ENCODE assay signal across 8 mouse cellular contexts in the genomic region with DNA sequence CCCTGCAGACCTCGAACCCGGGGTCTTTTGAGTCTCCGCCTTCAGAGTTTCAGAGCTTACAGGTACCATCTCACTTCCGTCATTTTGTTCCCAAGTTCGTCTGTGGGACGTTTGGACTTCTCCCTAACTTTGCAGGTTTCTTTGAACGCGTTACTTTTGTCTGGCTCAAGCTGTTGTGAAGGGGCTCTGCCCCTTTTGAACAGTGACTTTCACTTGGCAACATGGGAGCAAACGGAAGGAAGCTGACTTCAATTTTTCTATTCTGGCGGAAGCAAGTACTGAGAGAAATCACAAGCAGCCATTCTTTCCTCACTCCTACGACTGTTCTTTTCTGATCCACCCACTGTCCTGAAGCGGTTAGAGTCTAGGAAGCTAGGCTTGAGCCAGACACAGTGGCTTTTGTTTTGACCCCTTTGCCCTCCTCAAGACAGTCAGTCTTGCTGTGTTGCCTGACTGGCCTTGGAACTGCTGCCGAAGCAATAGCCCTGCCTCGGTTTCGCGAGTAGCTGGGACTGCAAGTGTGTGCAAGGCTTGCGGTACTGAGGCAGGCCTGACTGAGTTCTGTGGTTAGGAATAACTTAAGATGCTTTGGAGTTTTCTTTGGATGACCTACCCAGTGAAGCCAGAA. TPM values are rescaled to one million over a fixed set of nuclear protein-coding genes. Genes with fewer than 3 reads are reported as not detected.
DNase-seq lines count a peak whose midpoint lies in the region; ATAC-seq and TF ChIP-seq lines count a peak whose summit lies in the region.

No protein-coding gene starts in this region.

- peak overlapping the region; percentile 85 for H3K4me2 ChIP-seq in embryonic facial prominence, embryonic 14.5 days (ENCODE audit: low read depth, low read length)
- H3K4me2 ChIP-seq in hindbrain, embryonic 15.5 days, result peak overlapping the region; percentile 81
- H3K4me2 ChIP-seq in liver, postnatal 0 days (ENCODE audit: low read depth, low read length), result peak overlapping the region; percentile 92
- H3K4me2 ChIP-seq in stomach, postnatal 0 days (replicated peaks; ENCODE audit: low read depth), result peak overlapping the region; percentile 78

- H3K27ac ChIP-seq in embryonic facial prominence, embryonic 14.5 days (replicated peaks; ENCODE audit: low read depth, low read length), result peak overlapping the region; percentile 96
- H3K27ac ChIP-seq in hindbrain, embryonic 15.5 days (replicated peaks), result 0 out of 2 replicates have a peak overlapping the region, but pooled peaks have one; percentile 7
- H3K27ac ChIP-seq in liver, postnatal 0 days (ENCODE audit: low read depth), result peak overlapping the region; percentile 94
- peak overlapping the region; percentile 96 for H3K27ac ChIP-seq in stomach, postnatal 0 days (replicated peaks)

- peak; percentile 10 for DNase-seq in embryonic facial prominence, embryonic 14.5 days (ENCODE audit: low spot score)
- DNase-seq in liver, postnatal 0 days, result no peak
- peak; percentile 25 for DNase-seq in stomach, postnatal 0 days (ENCODE audit: low spot score)
- DNase-seq in layer of hippocampus, adult 9-10 months (ENCODE audit: low spot score), result no peak
- DNase-seq in c-Kit-positive CD71-positive TER-119-positive erythroid progenitor cells, embryonic 14.5 days (ENCODE audit: low spot score), result no peak

- TF ChIP-seq CTCF in liver, postnatal 0 days (IDR thresholded peaks at IDR 0.05; ENCODE audit: low read depth), result no peak
- TF ChIP-seq CTCF in stomach, postnatal 0 days (IDR thresholded peaks at IDR 0.05; ENCODE audit: low read depth), result no peak

- no peaks in the 10 kb centered on the region for H3K9me3 ChIP-seq in megakaryocyte, embryonic 14.5 days
- no peaks in the 10 kb centered on the region for H3K9me3 ChIP-seq in embryonic facial prominence, embryonic 14.5 days (ENCODE audit: control insufficient read depth, low read length)
- H3K9me3 ChIP-seq in hindbrain, embryonic 15.5 days, result no peaks in the 10 kb centered on the region
- no peaks in the 10 kb centered on the region for H3K9me3 ChIP-seq in liver, postnatal 0 days (ENCODE audit: low read length)
- no peaks in the 10 kb centered on the region for H3K9me3 ChIP-seq in stomach, postnatal 0 days (ENCODE audit: control insufficient read depth, low read length)

- no peak for TF ChIP-seq EP300 in liver, postnatal 0 days (IDR thresholded peaks at IDR 0.05; ENCODE audit: low read depth)
- TF ChIP-seq EP300 in stomach, postnatal 0 days (optimal IDR thresholded peaks at IDR 0.05), result no peak

- no peak for ATAC-seq in megakaryocyte, adult 5-6 weeks (ENCODE audit: poor library complexity, severe bottlenecking)
- no peak for ATAC-seq in embryonic facial prominence, embryonic 14.5 days (ENCODE audit: low read depth)
- ATAC-seq in hindbrain, embryonic 15.5 days (ENCODE audit: low FRiP score, low read depth), result no peak
- ATAC-seq in liver, postnatal 0 days, result no peak
- ATAC-seq in stomach, postnatal 0 days (ENCODE audit: low FRiP score, low TSS enrichment), result no peak

- no peaks in the 10 kb centered on the region for H3K27me3 ChIP-seq in megakaryocyte, embryonic 14.5 days (replicated peaks)
- no peaks in the 10 kb centered on the region for H3K27me3 ChIP-seq in embryonic facial prominence, embryonic 14.5 days (replicated peaks; ENCODE audit: control insufficient read depth, insufficient read depth, low read length)
- no peaks in the 10 kb centered on the region for H3K27me3 ChIP-seq in hindbrain, embryonic 15.5 days
- H3K27me3 ChIP-seq in liver, postnatal 0 days (ENCODE audit: insufficient read depth, low read length), result no peaks in the 10 kb centered on the region
- no peaks in the 10 kb centered on the region for H3K27me3 ChIP-seq in stomach, postnatal 0 days (ENCODE audit: control insufficient read depth, insufficient read depth, low read length)

- H3K36me3 ChIP-seq in megakaryocyte, embryonic 14.5 days (replicated peaks; ENCODE audit: low read length), result peaks cover 44% of the 10 kb centered on the region
- H3K36me3 ChIP-seq in embryonic facial prominence, embryonic 14.5 days (ENCODE audit: control insufficient read depth, insufficient read depth, low read length), result peaks cover 35% of the 10 kb centered on the region
- peaks cover 11% of the 10 kb centered on the region for H3K36me3 ChIP-seq in hindbrain, embryonic 15.5 days
- H3K36me3 ChIP-seq in liver, postnatal 0 days (replicated peaks; ENCODE audit: insufficient read depth, low read length), result peaks cover 23% of the 10 kb centered on the region
- H3K36me3 ChIP-seq in stomach, postnatal 0 days (ENCODE audit: control insufficient read depth, insufficient read depth, low read length), result peaks cover 6% of the 10 kb centered on the region

- peak overlapping the region; percentile 95 for H3K9ac ChIP-seq in embryonic facial prominence, embryonic 14.5 days (ENCODE audit: low read depth, low read length)
- peak overlapping the region; percentile 92 for H3K9ac ChIP-seq in hindbrain, embryonic 15.5 days
- H3K9ac ChIP-seq in liver, postnatal 0 days (replicated peaks), result peak overlapping the region; percentile 85
- H3K9ac ChIP-seq in stomach, postnatal 0 days (ENCODE audit: low read length), result peak overlapping the region; percentile 94

- peaks cover 56% of the 10 kb centered on the region for H3K4me1 ChIP-seq in megakaryocyte, embryonic 14.5 days
- H3K4me1 ChIP-seq in embryonic facial prominence, embryonic 14.5 days (ENCODE audit: control insufficient read depth, insufficient read depth, low read length), result peaks cover 19% of the 10 kb centered on the region
- H3K4me1 ChIP-seq in hindbrain, embryonic 15.5 days (replicated peaks), result peaks cover 28% of the 10 kb centered on the region
- H3K4me1 ChIP-seq in liver, postnatal 0 days (ENCODE audit: insufficient read depth), result peaks cover 19% of the 10 kb centered on the region
- H3K4me1 ChIP-seq in stomach, postnatal 0 days (replicated peaks; ENCODE audit: control insufficient read depth, insufficient read depth), result no peaks in the 10 kb centered on the region; the same call in none of the 2 replicates

- WGBS in embryonic facial prominence, embryonic 14.5 days, result 19% methylated on average over 17 of the region's 17 CpGs
- 26% methylated on average over 17 of the region's 17 CpGs for WGBS in hindbrain, embryonic 15.5 days
- 15% methylated on average over 17 of the region's 17 CpGs for WGBS in liver, postnatal 0 days (ENCODE audit: insufficient replicate concordance)
- 17% methylated on average over 17 of the region's 17 CpGs for WGBS in stomach, postnatal 0 days

- peak overlapping the region; percentile 91 for H3K4me3 ChIP-seq in megakaryocyte, embryonic 14.5 days (replicated peaks)
- H3K4me3 ChIP-seq in embryonic facial prominence, embryonic 14.5 days (ENCODE audit: low read depth, low read length), result peak overlapping the region; percentile 97
- peak overlapping the region; percentile 82 for H3K4me3 ChIP-seq in hindbrain, embryonic 15.5 days
- H3K4me3 ChIP-seq in liver, postnatal 0 days (ENCODE audit: low read depth, low read length), result peak overlapping the region; percentile 77
- peak overlapping the region; percentile 88 for H3K4me3 ChIP-seq in stomach, postnatal 0 days (ENCODE audit: low read depth, low read length)

RNA-seq across cellular contexts. Expression of gene Tm9sf1, which starts 0.8 kb away (rescaled TPM):
- 5.8 and 9.0 TPM in 2 replicates for polyA plus RNA-seq in megakaryocyte, embryonic 14.5 days (2012; ENCODE audit: insufficient read depth, low replicate concordance)
- 35.3 and 41.1 TPM in 2 replicates for total RNA-seq in megakaryocyte, adult 5-6 weeks (2015)
- total RNA-seq in megakaryocyte, adult 5-6 weeks (2017), result 50.8 and 53.5 TPM in 2 replicates
- polyA plus RNA-seq in embryonic facial prominence, embryonic 14.5 days (2014; fragmentation: Nextera tagmentation; extraction: Ambion mirVana), result 106 and 108 TPM in 2 replicates
- 63.4 and 64.6 TPM in 2 replicates for polyA plus RNA-seq in hindbrain, embryonic 15.5 days (2015; fragmentation: Nextera tagmentation; extraction: Ambion mirVana)
- 39.3 and 42.8 TPM in 2 replicates for polyA plus RNA-seq in liver, postnatal 0 days (2015; fragmentation: Nextera tagmentation; extraction: Ambion mirVana)
- polyA plus RNA-seq in stomach, postnatal 0 days (2015; fragmentation: Nextera tagmentation; extraction: Ambion mirVana), result 71.7 and 75.6 TPM in 2 replicates

RNA-seq across cellular contexts. Expression of gene Tssk4, which starts 5.6 kb away (rescaled TPM):
- polyA plus RNA-seq in megakaryocyte, embryonic 14.5 days (2012; ENCODE audit: insufficient read depth, low replicate concordance), result 0.23 TPM in 1 of 2 replicates, not detected in the other
- 1.0 and 1.4 TPM in 2 replicates for total RNA-seq in megakaryocyte, adult 5-6 weeks (2015)
- total RNA-seq in megakaryocyte, adult 5-6 weeks (2017), result 0.26 and 0.89 TPM in 2 replicates
- 0.97 and 1.0 TPM in 2 replicates for polyA plus RNA-seq in embryonic facial prominence, embryonic 14.5 days (2014; fragmentation: Nextera tagmentation; extraction: Ambion mirVana)
- polyA plus RNA-seq in hindbrain, embryonic 15.5 days (2015; fragmentation: Nextera tagmentation; extraction: Ambion mirVana), result 0.30 and 0.40 TPM in 2 replicates
- 0.06 and 0.21 TPM in 2 replicates for polyA plus RNA-seq in liver, postnatal 0 days (2015; fragmentation: Nextera tagmentation; extraction: Ambion mirVana)
- 0.46 and 0.57 TPM in 2 replicates for polyA plus RNA-seq in stomach, postnatal 0 days (2015; fragmentation: Nextera tagmentation; extraction: Ambion mirVana)

RNA-seq across cellular contexts. Expression of gene Gm49378, which starts 6.7 kb away (rescaled TPM):
- 0.64 and 4.9 TPM in 2 replicates for polyA plus RNA-seq in megakaryocyte, embryonic 14.5 days (2012; ENCODE audit: insufficient read depth, low replicate concordance)
- 1.3 and 4.3 TPM in 2 replicates for total RNA-seq in megakaryocyte, adult 5-6 weeks (2015)
- total RNA-seq in megakaryocyte, adult 5-6 weeks (2017), result 0.84 and 1.7 TPM in 2 replicates
- 0.79 and 2.8 TPM in 2 replicates for polyA plus RNA-seq in embryonic facial prominence, embryonic 14.5 days (2014; fragmentation: Nextera tagmentation; extraction: Ambion mirVana)
- polyA plus RNA-seq in hindbrain, embryonic 15.5 days (2015; fragmentation: Nextera tagmentation; extraction: Ambion mirVana), result 0.93 and 2.3 TPM in 2 replicates
- 0.99 and 1.6 TPM in 2 replicates for polyA plus RNA-seq in liver, postnatal 0 days (2015; fragmentation: Nextera tagmentation; extraction: Ambion mirVana)
- 1.2 and 1.3 TPM in 2 replicates for polyA plus RNA-seq in stomach, postnatal 0 days (2015; fragmentation: Nextera tagmentation; extraction: Ambion mirVana)

RNA-seq across cellular contexts. Expression of gene Ipo4, which starts 8.6 kb away (rescaled TPM):
- 12.4 and 38.3 TPM in 2 replicates for polyA plus RNA-seq in megakaryocyte, embryonic 14.5 days (2012; ENCODE audit: insufficient read depth, low replicate concordance)
- 8.8 and 11.4 TPM in 2 replicates for total RNA-seq in megakaryocyte, adult 5-6 weeks (2015)
- 2.1 and 5.1 TPM in 2 replicates for total RNA-seq in megakaryocyte, adult 5-6 weeks (2017)
- 127 and 134 TPM in 2 replicates for polyA plus RNA-seq in embryonic facial prominence, embryonic 14.5 days (2014; fragmentation: Nextera tagmentation; extraction: Ambion mirVana)
- 119 and 126 TPM in 2 replicates for polyA plus RNA-seq in hindbrain, embryonic 15.5 days (2015; fragmentation: Nextera tagmentation; extraction: Ambion mirVana)
- 14.7 and 16.6 TPM in 2 replicates for polyA plus RNA-seq in liver, postnatal 0 days (2015; fragmentation: Nextera tagmentation; extraction: Ambion mirVana)
- 28.8 and 38.3 TPM in 2 replicates for polyA plus RNA-seq in stomach, postnatal 0 days (2015; fragmentation: Nextera tagmentation; extraction: Ambion mirVana)

RNA-seq across cellular contexts. Expression of gene Mdp1, which starts 15.9 kb away (rescaled TPM):
- polyA plus RNA-seq in megakaryocyte, embryonic 14.5 days (2012; ENCODE audit: insufficient read depth, low replicate concordance), result 3.3 and 20.1 TPM in 2 replicates
- 30.5 and 34.4 TPM in 2 replicates for total RNA-seq in megakaryocyte, adult 5-6 weeks (2015)
- 27.0 and 28.3 TPM in 2 replicates for total RNA-seq in megakaryocyte, adult 5-6 weeks (2017)
- polyA plus RNA-seq in embryonic facial prominence, embryonic 14.5 days (2014; fragmentation: Nextera tagmentation; extraction: Ambion mirVana), result 42.6 and 48.3 TPM in 2 replicates
- polyA plus RNA-seq in hindbrain, embryonic 15.5 days (2015; fragmentation: Nextera tagmentation; extraction: Ambion mirVana), result 74.3 and 74.7 TPM in 2 replicates
- 16.0 and 16.1 TPM in 2 replicates for polyA plus RNA-seq in liver, postnatal 0 days (2015; fragmentation: Nextera tagmentation; extraction: Ambion mirVana)
- polyA plus RNA-seq in stomach, postnatal 0 days (2015; fragmentation: Nextera tagmentation; extraction: Ambion mirVana), result 46.5 and 50.6 TPM in 2 replicates

Comparison
In these comparisons a context has a peak if more than half of its experiments do, and no peak if none do; other contexts are left out.
1. DNase-seq: peak in embryonic facial prominence, embryonic 14.5 days (single experiment) and stomach, postnatal 0 days (single experiment); none in liver, postnatal 0 days (single experiment), layer of hippocampus, adult 9-10 months (single experiment) and c-Kit-positive CD71-positive TER-119-positive erythroid progenitor cells, embryonic 14.5 days (single experiment).
2. H3K27ac ChIP-seq: peak in every context shown above with its lines; median percentile 96 in embryonic facial prominence, embryonic 14.5 days; 96 in stomach, postnatal 0 days; 94 in liver, postnatal 0 days; 7 in hindbrain, embryonic 15.5 days.
3. Peak in every context shown above with its lines, with median percentiles within 50 percentile points of each other: H3K4me3 ChIP-seq, H3K4me2 ChIP-seq and H3K9ac ChIP-seq.